Mouse (Mus musculus): ENCODE data around the gene Ppp2r5b. TPM values are rescaled to one million over a fixed set of nuclear protein-coding genes. Genes with fewer than 3 reads are reported as not detected.

Ppp2r5b gene
- polyA plus RNA-seq, 1 experiment from 2014 or later: 41.0 TPM

DNA sequence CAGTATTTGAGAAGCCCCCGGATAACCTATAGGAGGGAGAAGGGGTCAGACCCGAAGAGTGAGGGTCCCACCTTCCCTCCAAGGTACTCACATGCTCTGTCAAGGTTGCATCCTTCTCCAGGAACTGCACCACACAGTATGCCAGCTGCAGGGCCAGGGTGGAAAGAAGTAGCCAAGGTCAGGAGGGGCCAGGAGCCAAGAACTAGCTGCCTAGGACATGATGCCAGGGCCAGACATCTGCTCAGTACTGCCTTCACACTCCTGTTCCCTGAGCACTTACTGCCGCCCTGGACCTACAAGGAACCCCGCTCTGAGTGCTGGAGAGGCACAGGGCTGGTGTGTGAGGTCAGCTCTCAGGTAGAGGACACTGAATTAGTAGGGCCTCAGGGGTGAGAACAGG, 5.3 kb downstream of the Ppp2r5b start:
- H3K27me3 ChIP-seq (ENCODE audit: control insufficient read depth, insufficient read depth, low read length): no peaks in the 10 kb centered on the region
- no peak overlapping the region for H3K4me2 ChIP-seq
- WGBS: 83% methylated on average over 4 of the region's 4 CpGs
- no peaks in the 10 kb centered on the region for H3K9me3 ChIP-seq (ENCODE audit: control insufficient read depth, low read length)
- peaks cover 8% of the 10 kb centered on the region for H3K4me1 ChIP-seq (ENCODE audit: control insufficient read depth, insufficient read depth, low read length)
- H3K4me3 ChIP-seq (ENCODE audit: low read depth, low read length): no peak overlapping the region
- H3K27ac ChIP-seq (ENCODE audit: low read depth, low read length): no peak overlapping the region
- H3K9ac ChIP-seq (ENCODE audit: low read length): no peak overlapping the region
- no peak for DNase-seq (ENCODE audit: low spot score, missing footprints)
- H3K36me3 ChIP-seq (ENCODE audit: control insufficient read depth, insufficient read depth, low read length): peaks cover 3% of the 10 kb centered on the region; the same call in 1 of the 2 replicates
- no peak for ATAC-seq (ENCODE audit: low FRiP score)

DNA sequence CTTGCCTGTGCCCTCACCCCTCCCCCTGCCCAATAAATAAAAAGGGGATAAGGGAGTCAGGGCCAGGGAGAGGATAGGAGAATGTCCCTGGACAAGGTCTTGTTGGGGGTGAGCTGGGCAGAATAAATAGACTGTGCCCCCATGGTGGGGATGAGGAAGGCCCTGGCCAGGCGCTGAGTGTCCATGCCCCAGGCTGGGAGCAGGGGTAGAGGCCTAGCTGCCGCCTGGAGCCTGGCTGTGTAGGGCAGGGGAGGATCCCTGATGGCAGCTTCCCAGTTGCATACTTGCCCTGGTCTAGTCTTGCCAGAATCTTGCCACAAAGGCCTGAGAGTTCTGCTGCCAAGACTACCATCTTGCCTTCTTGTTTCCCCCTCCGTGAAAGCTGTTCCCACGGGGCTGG, 7.8 kb downstream of the Ppp2r5b start:
- Histone ChIP-seq H3K9ac (ENCODE audit: low read length) (no peak overlapping the region), H3K27ac (ENCODE audit: low read depth, low read length) (no peak overlapping the region), H3K4me3 (ENCODE audit: low read depth, low read length) (no peak overlapping the region), H3K4me1 (ENCODE audit: control insufficient read depth, insufficient read depth, low read length) (no peaks in the 10 kb centered on the region), H3K27me3 (ENCODE audit: control insufficient read depth, insufficient read depth, low read length) (no peaks in the 10 kb centered on the region), H3K4me2 (no peak overlapping the region), H3K9me3 (ENCODE audit: control insufficient read depth, low read length) (no peaks in the 10 kb centered on the region), H3K36me3 (ENCODE audit: control insufficient read depth, insufficient read depth, low read length) (peaks cover 3% of the 10 kb centered on the region; the same call in 1 of the 2 replicates)
- ATAC-seq (ENCODE audit: low FRiP score) (no peak), DNase-seq (ENCODE audit: low spot score, missing footprints) (no peak)
- 82% methylated on average over 4 of the region's 4 CpGs for WGBS

DNA sequence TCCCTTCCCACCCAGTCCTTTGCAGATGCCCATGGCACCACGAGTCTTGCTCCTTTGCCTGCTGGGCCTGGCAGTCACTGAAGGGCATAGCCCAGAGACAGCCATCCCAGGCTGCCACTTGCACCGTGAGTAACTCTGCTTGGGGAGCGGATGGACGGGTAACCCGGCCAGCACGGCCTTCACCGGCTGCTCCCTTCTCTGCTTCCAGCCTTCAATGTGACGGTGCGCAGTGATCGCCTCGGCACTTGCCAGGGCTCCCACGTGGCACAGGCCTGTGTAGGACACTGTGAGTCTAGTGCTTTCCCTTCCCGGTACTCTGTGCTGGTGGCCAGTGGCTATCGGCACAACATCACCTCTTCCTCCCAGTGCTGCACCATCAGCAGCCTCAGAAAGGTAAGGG, 8.9 kb downstream of the Ppp2r5b start:
- Histone ChIP-seq H3K4me2 (no peak overlapping the region), H3K9ac (ENCODE audit: low read length) (no peak overlapping the region), H3K4me1 (ENCODE audit: control insufficient read depth, insufficient read depth, low read length) (no peaks in the 10 kb centered on the region), H3K4me3 (ENCODE audit: low read depth, low read length) (no peak overlapping the region), H3K27me3 (ENCODE audit: control insufficient read depth, insufficient read depth, low read length) (no peaks in the 10 kb centered on the region), H3K27ac (ENCODE audit: low read depth, low read length) (no peak overlapping the region), H3K9me3 (ENCODE audit: control insufficient read depth, low read length) (no peaks in the 10 kb centered on the region), H3K36me3 (ENCODE audit: control insufficient read depth, insufficient read depth, low read length) (peaks cover 3% of the 10 kb centered on the region; the same call in 1 of the 2 replicates)
- no peak for ATAC-seq (ENCODE audit: low FRiP score)
- DNase-seq (ENCODE audit: low spot score, missing footprints): no peak
- WGBS: 89% methylated on average over 14 of the region's 14 CpGs

- peaks cover 3% of the 10 kb centered on the region; the same call in 1 of the 2 replicates for H3K36me3 ChIP-seq (ENCODE audit: control insufficient read depth, insufficient read depth, low read length)
- no peak within 1 kb of the TSS for H3K9ac ChIP-seq (ENCODE audit: low read length)
- no peak within 1 kb of the TSS for H3K4me3 ChIP-seq (ENCODE audit: low read depth, low read length)
Observed at GRCm38 (mm10) chr19:6226135-6226534, 9.5 kb downstream of the Ppp2r5b start, which contains the start of gene Gpha2. TSS of gene Gpha2 (plus strand) at chr19:6226380.

GRCm38 (mm10) chr19:6218606-6219005, 17.1 kb downstream of the Ppp2r5b start:
- H3K27me3 ChIP-seq (ENCODE audit: control insufficient read depth, insufficient read depth, low read length): no peaks in the 10 kb centered on the region
- ATAC-seq (ENCODE audit: low FRiP score): no peak
- no peak overlapping the region for H3K4me3 ChIP-seq (ENCODE audit: low read depth, low read length)
- no peaks in the 10 kb centered on the region for H3K4me1 ChIP-seq (ENCODE audit: control insufficient read depth, insufficient read depth, low read length)
- no peak overlapping the region for H3K27ac ChIP-seq (ENCODE audit: low read depth, low read length)
- DNase-seq (ENCODE audit: low spot score, missing footprints): no peak
- H3K36me3 ChIP-seq (ENCODE audit: control insufficient read depth, insufficient read depth, low read length): no peaks in the 10 kb centered on the region
- WGBS: 75% methylated on average over 6 of the region's 6 CpGs
- no peak overlapping the region for H3K4me2 ChIP-seq
- no peaks in the 10 kb centered on the region for H3K9me3 ChIP-seq (ENCODE audit: control insufficient read depth, low read length)
- H3K9ac ChIP-seq (ENCODE audit: low read length): no peak overlapping the region

More at GRCm38 (mm10) chr19:6226135-6226534, 9.5 kb downstream of the Ppp2r5b start, which contains the start of gene Gpha2:
- WGBS: 25% methylated on average over 2 of the region's 2 CpGs
- Histone ChIP-seq H3K27me3 (ENCODE audit: control insufficient read depth, insufficient read depth, low read length) (no peaks in the 10 kb centered on the region), H3K4me2 (no peak within 1 kb of the TSS), H3K27ac (ENCODE audit: low read depth, low read length) (no peak within 1 kb of the TSS), H3K4me1 (ENCODE audit: control insufficient read depth, insufficient read depth, low read length) (no peaks in the 10 kb centered on the region), H3K9me3 (ENCODE audit: control insufficient read depth, low read length) (no peaks in the 10 kb centered on the region)
- ATAC-seq (ENCODE audit: low FRiP score) (no peak), DNase-seq (ENCODE audit: low spot score, missing footprints) (no peak)

DNA sequence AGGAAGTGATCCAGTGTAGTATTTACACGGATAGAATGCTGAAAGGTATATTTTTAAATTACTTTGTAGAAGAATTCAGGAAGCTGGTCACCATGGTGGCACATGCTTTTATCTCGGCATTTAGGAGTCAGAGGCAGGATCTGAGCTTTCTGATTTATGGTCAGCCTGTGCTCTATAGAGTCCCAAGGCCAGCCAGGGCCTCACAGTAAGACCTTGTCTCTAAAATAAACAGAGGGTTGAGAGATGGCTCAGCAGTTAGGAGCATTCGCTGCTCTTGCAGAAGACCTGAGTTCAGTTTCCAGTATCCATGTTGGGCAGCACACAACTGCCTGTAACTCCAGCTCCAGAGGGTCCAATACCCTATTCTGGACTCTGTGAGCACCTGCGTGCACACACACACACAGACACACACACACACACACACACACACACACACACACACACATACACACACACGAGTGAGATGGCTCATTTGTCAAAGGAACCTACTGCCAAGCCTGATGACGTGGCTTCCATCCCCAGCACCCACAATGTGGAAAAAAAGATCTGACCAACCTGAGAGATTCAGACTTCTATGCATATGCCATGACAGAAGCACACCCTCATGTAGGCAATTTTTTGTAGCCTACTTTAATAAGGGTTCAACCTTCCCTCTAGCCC, 19.5 kb downstream of the Ppp2r5b start:
- no peak overlapping the region for H3K27ac ChIP-seq (ENCODE audit: low read depth, low read length)
- no peak overlapping the region for H3K4me3 ChIP-seq (ENCODE audit: low read depth, low read length)
- WGBS: 82% methylated on average over 6 of the region's 6 CpGs
- H3K9me3 ChIP-seq (ENCODE audit: control insufficient read depth, low read length): no peaks in the 10 kb centered on the region
- H3K4me2 ChIP-seq: no peak overlapping the region
- no peak for ATAC-seq (ENCODE audit: low FRiP score)
- no peaks in the 10 kb centered on the region for H3K27me3 ChIP-seq (ENCODE audit: control insufficient read depth, insufficient read depth, low read length)
- no peak overlapping the region for H3K9ac ChIP-seq (ENCODE audit: low read length)
- no peaks in the 10 kb centered on the region for H3K4me1 ChIP-seq (ENCODE audit: control insufficient read depth, insufficient read depth, low read length)
- DNase-seq (ENCODE audit: low spot score, missing footprints): no peak
- H3K36me3 ChIP-seq (ENCODE audit: control insufficient read depth, insufficient read depth, low read length): no peaks in the 10 kb centered on the region

GRCm38 (mm10) chr19:6206716-6207115, 29.0 kb downstream of the Ppp2r5b start:
- Histone ChIP-seq H3K27me3 (ENCODE audit: control insufficient read depth, insufficient read depth, low read length) (no peaks in the 10 kb centered on the region), H3K27ac (ENCODE audit: low read depth, low read length) (no peak overlapping the region), H3K9ac (ENCODE audit: low read length) (no peak overlapping the region), H3K4me1 (ENCODE audit: control insufficient read depth, insufficient read depth, low read length) (no peaks in the 10 kb centered on the region), H3K36me3 (ENCODE audit: control insufficient read depth, insufficient read depth, low read length) (no peaks in the 10 kb centered on the region), H3K4me3 (ENCODE audit: low read depth, low read length) (no peak overlapping the region), H3K9me3 (ENCODE audit: control insufficient read depth, low read length) (no peaks in the 10 kb centered on the region), H3K4me2 (no peak overlapping the region)
- WGBS: 77% methylated on average over 5 of the region's 5 CpGs
- no peak for DNase-seq (ENCODE audit: low spot score, missing footprints)
- ATAC-seq (ENCODE audit: low FRiP score): no peak

DNA sequence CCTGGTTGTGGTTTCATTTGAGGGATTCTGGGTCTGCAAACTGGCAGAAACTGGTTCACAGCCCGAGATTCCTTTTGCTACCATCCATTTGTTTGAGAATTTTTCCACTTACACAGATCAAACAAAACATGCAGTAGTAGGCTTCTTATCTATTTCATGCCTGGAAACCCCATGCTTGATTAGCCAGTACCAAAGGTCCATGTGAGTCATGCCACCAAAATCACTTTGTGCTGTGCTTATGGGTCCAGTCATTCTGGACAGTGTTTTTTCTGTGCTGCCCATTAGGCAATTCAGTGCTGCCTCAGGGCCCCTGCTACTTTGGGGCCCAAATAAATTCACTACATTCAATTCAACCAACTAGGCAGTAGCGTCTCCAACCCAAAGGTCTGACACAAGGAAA, 31.4 kb downstream of the Ppp2r5b start:
- no peaks in the 10 kb centered on the region for H3K9me3 ChIP-seq (ENCODE audit: control insufficient read depth, low read length)
- H3K27ac ChIP-seq (ENCODE audit: low read depth, low read length): no peak overlapping the region
- H3K36me3 ChIP-seq (ENCODE audit: control insufficient read depth, insufficient read depth, low read length): no peaks in the 10 kb centered on the region
- H3K4me2 ChIP-seq: no peak overlapping the region
- H3K4me3 ChIP-seq (ENCODE audit: low read depth, low read length): no peak overlapping the region
- no peak overlapping the region for H3K9ac ChIP-seq (ENCODE audit: low read length)
- no peaks in the 10 kb centered on the region for H3K27me3 ChIP-seq (ENCODE audit: control insufficient read depth, insufficient read depth, low read length)
- no peaks in the 10 kb centered on the region for H3K4me1 ChIP-seq (ENCODE audit: control insufficient read depth, insufficient read depth, low read length)
- DNase-seq (ENCODE audit: low spot score, missing footprints) (no peak), ATAC-seq (ENCODE audit: low FRiP score) (no peak)
- WGBS: 75% methylated on average over 2 of the region's 2 CpGs

DNA sequence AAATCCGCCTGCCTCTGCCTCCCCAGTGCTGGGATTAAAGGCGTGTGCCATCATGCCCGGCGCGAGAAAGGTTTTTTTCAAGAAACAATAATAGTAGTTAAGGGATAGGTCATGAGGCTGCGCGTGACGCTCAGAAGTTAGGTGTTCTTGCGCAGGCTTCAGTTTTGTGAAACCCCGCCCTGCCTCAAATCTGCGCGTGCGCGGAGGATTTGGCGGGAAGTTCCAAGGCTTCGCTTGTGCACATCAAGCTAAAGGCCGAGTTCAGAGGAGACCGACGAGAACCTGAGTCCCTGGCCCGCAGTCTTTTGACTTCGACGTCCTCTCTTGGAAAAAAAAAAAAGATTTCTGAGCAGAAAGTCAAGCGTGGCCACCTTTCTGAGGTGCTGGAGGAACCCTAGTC, 51.5 kb downstream of the Ppp2r5b start, which contains the start of gene Majin:
Gene Majin (plus strand): TSS at position 258 of the 400 bp plus-strand sequence.
- no peak within 1 kb of the TSS for H3K4me2 ChIP-seq
- H3K9ac ChIP-seq (ENCODE audit: low read length): no peak within 1 kb of the TSS
- H3K27ac ChIP-seq (ENCODE audit: low read depth, low read length): no peak within 1 kb of the TSS
- H3K36me3 ChIP-seq (ENCODE audit: control insufficient read depth, insufficient read depth, low read length): no peaks in the 10 kb centered on the region
- no peak for ATAC-seq (ENCODE audit: low FRiP score)
- H3K4me1 ChIP-seq (ENCODE audit: control insufficient read depth, insufficient read depth, low read length): no peaks in the 10 kb centered on the region
- H3K4me3 ChIP-seq (ENCODE audit: low read depth, low read length): no peak within 1 kb of the TSS
- no peak for DNase-seq (ENCODE audit: low spot score, missing footprints)
- H3K9me3 ChIP-seq (ENCODE audit: control insufficient read depth, low read length): no peaks in the 10 kb centered on the region
- WGBS: 85% methylated on average over 23 of the region's 23 CpGs
- H3K27me3 ChIP-seq (ENCODE audit: control insufficient read depth, insufficient read depth, low read length): no peaks in the 10 kb centered on the region
